Mouse (Mus musculus) thymus, adult 18-20 months (tissue): ENCODE data around the gene Arid2.
A peak's percentile ranks its signal among the peaks of the same experiment; 100 is the strongest.
"Not testable (repeated sequence)": the region's sequence is repeated elsewhere in the genome, so short reads cannot be mapped to it uniquely, and the experiment has no call there.

ENCODE experiments used
- DNase-seq, 2 experiments: peaks; one replicate each; pipeline ENCODE4 v3.0.0; 2022; ENCODE audit warnings: mixed read lengths in 2 of 2

The Arid2 gene

DNA sequence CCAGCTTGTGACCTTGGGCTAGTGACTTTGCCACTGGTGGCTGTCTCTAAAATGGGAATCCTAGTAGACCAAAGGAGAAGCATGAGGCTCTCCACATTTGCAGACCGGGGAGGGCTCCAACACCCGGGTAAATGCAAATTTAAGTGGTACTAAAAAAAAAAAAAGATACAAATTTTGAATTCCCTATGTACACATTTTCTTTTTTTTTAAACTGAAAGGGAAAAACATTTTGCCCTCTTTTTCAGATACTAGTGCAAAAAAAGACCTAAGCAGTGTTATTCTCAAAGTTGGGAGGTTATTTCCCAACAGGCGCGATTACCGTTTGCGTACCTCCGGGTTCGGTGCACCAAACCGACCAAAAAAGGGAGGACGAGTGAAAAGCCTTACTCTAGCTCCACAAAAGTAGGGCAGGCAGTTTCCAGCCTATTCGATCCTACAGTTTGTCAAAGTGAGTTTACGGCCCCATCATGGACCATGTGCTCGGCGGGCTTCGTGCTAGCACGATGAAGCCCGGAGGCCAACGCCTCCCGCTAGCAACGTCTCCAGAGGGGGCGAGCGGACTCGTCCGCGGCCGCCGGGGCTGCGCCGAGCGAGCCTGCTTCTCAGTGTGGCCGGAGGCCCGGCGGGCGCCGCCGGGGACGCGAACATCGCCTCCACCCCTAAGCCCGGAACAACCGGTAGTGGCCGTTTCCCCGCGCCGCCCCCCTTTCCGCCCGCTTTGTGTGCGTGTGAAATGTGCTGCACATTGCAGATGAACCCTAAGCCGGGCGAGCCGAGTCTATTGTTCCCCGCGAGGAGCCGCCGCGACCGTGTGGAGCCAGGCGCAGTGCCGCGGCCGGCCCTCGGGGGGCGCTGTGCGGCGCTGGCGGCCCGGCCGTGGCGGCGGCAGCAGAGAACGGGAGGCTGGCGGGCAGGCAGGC, 1.0 kb upstream of the Arid2 start:
- peak; percentile 93 to 94 for DNase-seq

DNA sequence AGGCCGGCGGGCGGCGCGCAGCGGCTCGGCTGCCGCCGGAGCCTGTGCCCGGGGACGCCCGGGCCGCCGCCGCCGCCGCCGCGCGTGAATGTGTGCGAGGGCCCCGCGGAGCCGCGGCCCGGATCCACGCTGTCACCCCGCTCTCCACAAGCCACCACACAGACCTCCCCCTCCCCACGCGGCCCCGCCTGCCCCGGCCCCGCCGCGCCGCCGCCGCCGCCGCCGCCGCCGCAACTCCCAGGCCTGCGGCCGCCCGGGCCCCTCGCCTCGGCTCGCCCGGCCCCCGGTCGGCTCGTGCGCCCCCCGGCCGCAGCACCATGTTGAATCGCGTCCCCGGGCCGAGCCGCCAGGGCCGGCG, 404 bp upstream of the Arid2 start:
- peak in 1 of 2 experiments; percentile 22 for DNase-seq

DNA sequence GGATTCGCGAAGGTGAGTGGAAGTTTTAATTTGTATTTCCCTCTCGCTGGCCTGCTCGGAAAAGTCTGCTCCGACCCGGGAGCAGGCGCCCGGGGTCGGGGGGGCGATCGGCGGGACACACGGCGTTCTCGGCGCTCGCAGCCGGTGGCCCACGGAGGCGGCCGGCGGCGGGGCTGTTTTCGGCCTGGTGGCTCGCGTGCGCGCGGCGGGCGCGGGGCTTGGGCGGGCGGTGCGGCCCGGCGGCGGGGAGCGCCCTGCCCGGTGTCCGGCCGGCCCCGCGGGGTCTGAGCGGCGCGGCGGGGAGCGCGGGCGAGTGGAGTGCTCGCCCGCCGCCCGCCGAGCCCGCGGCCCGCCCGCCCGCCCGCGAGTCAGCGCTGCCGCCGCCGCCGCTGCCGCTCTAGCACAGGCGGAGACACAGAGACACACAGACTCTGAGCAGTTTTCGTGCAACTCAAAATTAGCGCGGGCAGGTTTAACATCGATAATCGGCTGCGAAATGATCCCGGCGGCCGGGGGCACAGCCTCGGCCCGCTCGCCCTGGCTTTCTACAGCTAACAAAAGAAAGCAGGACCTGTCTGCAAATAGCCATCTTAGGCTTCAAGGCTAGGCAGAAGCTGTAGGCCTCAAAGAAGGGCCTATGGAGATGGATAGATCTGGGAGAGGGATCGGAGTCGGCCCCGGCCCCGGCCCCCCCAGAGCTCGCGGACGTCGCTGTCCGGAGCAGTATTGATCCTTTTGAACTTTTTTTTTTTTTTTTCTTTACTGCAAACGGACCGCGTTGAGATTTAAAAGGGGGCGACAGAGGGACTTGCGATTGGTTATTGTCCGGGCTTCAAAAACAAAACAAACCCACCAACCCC, 888 bp downstream of the Arid2 start:
- DNase-seq = peak in 1 of 2 experiments; percentile 41

GRCm38 (mm10) chr15:96288836-96289390, 1.6 kb downstream of the Arid2 start:
- DNase-seq = no peak

DNA sequence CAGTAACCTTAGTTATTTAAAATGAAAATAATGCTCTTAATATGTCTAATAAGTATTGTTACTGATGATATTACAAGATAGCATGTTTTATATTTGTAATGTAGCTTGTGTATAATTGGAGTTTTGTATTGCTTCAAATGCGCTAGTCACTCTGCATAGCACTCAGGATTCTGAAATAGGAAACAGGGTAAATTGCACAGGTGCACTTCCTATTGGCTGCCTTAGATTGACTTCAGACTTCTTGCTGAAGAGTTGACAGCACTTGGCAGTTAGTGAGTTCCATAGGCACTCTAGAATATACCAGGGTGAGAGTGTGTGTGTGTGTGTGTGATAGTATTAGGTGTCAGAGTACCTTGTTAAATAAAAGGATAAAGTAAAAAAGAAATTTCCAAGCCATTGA, 2.7 kb downstream of the Arid2 start:
- DNase-seq = no peak

- DNase-seq = no peak
Measured at GRCm38 (mm10) chr15:96293444-96293843, 6.1 kb downstream of the Arid2 start.

DNA sequence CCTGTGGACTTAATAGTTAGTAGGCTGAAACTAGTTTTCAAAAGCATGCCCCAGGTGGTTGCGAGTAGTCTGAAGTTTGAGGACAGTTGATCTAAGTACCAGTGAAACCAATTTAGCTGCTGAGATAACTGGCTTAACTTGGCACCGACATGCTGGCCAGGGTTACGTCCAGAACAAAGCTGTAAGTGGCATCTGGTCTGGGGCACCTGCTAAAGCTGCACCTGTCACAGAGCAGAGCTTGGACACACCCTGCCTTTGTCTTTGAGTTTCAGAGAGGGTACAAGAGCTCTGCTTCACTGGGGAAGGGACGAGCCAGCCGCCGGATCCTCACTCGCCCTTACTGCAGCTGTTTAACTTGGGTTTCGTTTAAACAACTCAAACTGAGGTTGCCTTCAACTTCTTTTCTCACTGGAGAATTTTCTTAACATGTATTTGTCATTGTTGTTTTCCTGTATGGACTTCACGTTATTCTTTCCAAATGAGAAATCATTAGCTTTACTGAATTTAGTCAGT, 9.8 kb downstream of the Arid2 start:
- no peak for DNase-seq

DNA sequence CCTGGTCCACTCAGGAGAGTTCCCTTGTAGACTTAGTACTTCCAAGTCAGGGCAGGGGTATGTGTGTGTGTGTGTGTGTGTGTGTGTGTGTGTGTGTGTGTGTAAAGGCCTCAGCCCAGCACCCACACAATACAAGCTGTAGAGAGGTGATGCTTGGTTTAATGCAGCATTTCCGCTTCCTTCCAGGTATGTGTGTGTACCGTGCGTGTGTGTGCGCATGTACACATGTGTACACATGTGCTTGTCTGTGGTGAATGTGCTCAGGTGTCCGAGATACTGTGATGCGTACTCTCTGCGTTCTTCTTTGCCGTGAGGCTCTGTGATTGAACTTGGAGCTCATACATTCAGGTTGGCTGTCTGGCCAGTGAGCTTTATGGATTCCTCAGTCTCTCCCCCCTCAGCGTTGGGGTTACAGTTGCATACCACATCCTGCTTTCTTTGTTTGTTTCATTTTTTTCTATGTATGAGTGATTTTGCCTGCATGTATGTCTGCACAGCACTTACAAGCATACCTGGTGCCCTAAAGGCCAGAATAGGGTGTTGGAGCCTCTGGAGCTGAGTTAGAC, 10.4 kb downstream of the Arid2 start:
- peak in 1 of 2 experiments; percentile 58 for DNase-seq

- no peak for DNase-seq
Measured at GRCm38 (mm10) chr15:96309310-96309709, 22.0 kb downstream of the Arid2 start.

GRCm38 (mm10) chr15:96312902-96313301, 25.6 kb downstream of the Arid2 start:
- no peak for DNase-seq

DNA sequence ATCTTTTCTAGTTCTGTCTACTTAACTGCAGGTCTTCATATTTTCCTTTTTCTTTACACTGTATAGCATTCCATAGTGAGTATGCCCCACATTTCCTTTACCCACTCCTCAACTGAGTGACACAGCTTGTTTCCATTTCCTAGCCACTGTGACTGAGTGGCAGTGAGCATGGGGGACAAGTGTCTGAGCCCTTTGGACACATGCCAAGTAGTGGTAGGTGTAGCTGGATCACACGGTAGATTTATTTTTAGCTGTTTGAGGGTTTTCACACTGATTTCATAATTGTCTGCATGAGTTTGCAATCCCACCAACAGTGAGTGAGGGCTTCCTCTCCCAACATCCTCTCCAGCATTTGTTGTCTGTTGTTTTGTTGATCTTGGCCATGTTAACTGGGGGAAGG, 28.3 kb downstream of the Arid2 start:
- no peak for DNase-seq

DNA sequence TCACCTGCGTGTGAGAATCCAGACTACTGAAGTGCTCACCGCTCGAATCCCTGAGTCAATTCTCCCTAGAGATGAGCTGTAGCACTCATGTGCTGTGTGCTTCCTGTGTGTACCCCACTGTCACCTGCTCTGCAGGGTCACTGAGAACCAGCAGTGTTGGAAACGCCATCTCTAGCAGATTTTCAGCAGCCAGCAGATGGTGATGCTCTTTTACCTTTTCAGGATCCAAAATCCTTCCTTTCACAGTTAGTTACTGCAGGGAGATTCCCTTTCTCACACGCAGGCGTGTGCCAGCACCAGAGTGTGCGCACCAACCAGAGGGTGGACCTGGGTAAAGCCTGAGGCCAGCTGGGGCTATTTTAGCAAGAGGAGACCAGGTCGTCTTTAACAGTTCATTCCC, 32.0 kb downstream of the Arid2 start:
- DNase-seq = no peak

DNA sequence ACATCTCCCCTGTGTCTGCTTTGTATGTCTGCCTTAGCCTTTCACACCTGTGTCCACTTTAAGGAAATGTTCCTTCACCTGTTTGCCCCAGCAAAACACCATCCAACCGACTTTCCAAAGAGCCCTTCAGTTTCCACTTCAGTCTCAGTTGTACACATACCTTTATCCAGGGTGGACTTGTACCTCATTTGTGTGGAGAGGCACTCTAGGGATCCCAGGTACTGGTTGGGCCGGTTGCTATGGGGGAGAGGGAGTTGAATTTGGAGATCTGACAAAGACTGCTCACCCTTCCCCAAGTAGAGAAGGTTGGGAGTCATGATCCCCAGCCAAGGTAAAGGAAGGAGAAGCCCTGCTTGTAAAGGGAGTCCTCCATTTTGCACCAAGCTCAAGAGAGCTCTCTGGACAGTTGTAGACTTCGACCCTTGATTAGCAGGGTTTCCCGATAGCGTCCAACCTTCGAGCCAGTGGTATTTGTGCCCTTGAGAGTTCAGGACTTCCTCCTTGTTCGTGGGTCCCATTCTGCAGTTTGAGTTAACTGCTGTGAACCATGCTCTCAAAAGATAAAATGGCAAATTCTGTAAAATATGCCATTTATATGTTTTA, 38.5 kb downstream of the Arid2 start:
- no peak for DNase-seq

DNA sequence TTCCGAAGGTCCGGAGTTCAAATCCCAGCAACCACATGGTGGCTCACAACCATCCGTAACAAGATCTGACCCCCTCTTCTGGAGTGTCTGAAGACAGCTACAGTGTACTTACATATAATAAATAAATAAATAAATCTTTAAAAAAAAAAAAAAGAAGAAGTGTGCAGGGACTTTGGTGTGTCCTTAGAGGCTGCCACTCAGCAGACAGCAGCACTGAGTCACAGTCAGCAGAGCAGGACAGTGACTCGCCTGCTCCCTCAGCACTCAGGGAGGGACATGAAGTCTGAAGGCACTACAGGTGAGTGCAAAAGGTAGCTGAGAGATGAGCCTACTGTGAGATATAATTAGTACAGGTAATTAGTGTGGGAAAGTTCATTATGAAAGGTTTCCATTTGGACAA, 41.4 kb downstream of the Arid2 start:
- DNase-seq = not testable (repeated sequence)

DNA sequence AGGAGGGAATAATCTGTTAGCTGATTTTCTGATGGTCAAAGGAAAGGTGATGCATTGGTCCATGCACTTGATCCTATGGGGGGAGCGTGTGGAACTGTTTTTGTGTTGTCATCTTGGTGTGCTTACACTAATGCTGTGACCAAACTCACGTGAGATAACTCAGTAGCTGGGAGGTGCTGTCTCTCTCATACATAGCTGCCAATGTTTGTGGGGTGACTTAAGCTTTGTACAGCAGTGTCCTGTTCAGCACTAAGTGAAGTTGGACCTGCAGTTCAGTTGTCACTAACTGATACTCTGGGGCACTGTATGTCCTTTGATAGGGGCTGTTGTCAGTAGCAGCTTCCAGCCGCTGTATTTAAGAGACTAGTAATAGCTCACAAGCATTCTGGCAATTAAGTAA, 43.2 kb downstream of the Arid2 start:
- no peak for DNase-seq

DNA sequence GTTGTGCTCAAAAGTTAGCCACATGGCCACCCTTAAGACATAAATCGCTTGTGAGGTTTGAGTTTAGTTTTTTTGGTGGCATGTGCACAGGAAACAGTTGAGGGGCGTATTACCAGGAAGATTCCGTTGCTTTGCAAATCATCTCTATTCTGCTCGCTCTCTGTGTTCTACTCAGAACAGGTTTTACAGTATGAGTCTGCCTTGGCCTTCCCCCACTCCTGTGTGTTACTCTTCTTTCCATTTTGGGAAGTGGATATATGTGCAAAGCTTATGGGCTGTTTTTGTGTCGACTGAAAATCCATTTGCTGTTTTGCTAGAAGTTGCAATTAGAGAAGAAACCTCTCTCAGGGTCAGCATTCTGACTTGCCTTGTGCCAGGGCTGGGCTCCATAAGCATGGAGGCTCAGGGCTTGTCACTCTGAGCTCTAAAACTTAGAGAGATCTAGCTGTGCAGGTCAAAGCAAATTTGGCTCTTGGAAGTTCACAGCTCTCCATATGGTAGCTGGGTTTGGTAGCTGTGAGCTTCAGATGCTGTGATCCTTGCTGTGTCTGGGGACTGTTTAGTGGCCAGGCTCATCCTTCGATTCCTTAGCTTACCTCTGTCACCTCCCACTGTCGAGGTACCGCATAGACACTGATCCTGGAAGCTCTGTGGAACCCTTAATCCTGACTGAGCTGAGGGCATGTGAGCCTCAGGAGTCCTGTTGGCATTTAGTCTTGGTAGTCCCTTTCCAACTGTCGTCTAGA, 45.3 kb downstream of the Arid2 start:
- no peak for DNase-seq

DNA sequence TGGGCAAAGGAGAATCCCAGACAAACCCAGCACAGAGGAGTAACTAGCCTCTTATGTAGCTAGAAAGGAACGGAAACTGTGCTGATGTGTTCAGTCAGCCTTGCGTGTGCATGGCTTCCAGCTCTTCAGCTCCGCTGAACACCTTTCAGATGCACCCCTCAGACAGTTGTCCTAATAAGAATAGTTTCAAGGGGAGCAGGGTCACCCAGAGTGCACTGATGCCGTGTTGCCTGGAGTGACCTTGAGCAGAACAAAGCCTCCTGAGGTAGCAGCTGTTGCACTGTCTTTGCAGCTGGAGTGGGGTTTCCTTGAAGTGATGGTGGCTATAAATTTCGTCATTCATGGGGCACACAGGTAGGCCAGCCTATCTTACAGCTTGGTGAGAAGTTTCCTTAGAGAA, 46.0 kb downstream of the Arid2 start:
- no peak for DNase-seq

- DNase-seq = no peak
Measured at GRCm38 (mm10) chr15:96340924-96341323, 53.6 kb downstream of the Arid2 start.

- no peak for DNase-seq
Measured at GRCm38 (mm10) chr15:96342097-96342496, 54.8 kb downstream of the Arid2 start.

DNA sequence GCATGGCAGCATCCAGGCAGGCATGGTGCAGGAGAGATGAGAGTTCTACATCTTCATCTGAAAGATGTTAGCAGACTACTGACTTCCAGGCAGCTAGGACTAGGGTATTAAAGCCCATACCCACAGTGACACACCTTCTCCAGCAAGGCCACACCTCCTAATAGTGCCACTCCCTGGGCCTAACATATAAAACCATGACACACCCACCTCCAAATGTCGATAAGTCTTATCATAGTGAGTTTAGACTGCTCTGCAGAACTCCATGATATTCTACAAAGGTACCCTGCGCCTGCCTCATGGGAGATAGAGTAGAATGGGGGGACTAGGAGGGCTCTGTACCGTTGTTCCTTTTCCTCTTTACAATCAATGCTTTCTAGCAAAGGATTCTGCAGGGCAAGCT, 55.6 kb downstream of the Arid2 start:
- DNase-seq = no peak

DNA sequence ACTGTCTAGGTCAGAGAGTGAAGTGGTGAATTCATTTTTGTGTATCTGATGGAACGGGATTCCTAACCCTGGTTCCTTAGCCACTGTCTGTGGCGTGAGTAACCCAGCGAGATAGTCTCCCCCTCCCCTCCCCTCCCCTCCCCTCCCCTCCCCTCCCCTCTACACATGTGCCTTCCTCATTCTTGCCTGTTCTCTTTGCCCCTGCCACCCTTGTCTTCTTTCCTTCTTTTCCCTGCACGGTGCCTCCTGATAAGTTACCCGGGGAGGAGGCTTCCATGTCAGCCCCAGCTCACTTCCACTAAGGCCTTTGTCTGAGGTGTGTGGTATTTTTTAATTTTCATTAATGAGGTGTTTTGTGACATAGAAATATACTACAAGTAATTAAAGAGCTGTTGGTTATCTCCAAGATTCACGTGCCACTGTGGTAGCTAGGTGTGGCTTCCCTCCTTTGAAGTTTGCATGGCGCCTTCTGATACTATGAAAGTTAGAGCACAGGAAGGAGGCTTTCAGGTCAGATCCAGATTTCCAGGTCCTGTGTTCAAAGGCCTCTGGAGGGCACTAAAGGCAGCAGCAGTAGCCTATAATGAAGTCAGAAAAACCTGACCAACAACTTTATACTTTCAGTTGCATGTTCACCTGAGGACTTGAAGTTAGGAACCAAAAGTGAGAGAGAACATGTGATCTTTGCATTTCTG, 57.4 kb downstream of the Arid2 start:
- DNase-seq = no peak
